Mouse (Mus musculus) embryonic facial prominence, embryonic 12.5 days (tissue): ENCODE results near the gene Tmigd3. TPM values are rescaled to one million over a fixed set of nuclear protein-coding genes. Genes with fewer than 3 reads are reported as not detected.
"Not testable (repeated sequence)": the region's sequence is repeated elsewhere in the genome, so short reads cannot be mapped to it uniquely, and the experiment has no call there.

Experiments used
- ATAC-seq: fragments of 200-750 bp; cut with Nextera tagmentation; 2 replicates; pipeline ENCODE4 v1.8.0; 2017; ENCODE audit not compliant: insufficient number of reproducible peaks, insufficient read depth, low FRiP score, low TSS enrichment
- H3K27ac ChIP-seq: fragments of 300-500 bp; sonication (generic); 2 replicates; pipeline ENCODE4 v1.5.1; 2016; ENCODE audit warnings: mild to moderate bottlenecking
- H3K27me3 ChIP-seq: fragments of 300-500 bp; sonication (generic); 2 replicates; pipeline ENCODE4 v1.6.1; 2016; ENCODE audit warnings: mild to moderate bottlenecking, moderate library complexity
- H3K36me3 ChIP-seq: fragments of 300-500 bp; sonication (generic); 2 replicates; pipeline ENCODE4 v1.6.1; 2016; ENCODE audit warnings: mild to moderate bottlenecking
- H3K4me1 ChIP-seq: fragments of 300-500 bp; sonication (generic); 2 replicates; pipeline ENCODE4 v1.6.1; 2016
- H3K4me2 ChIP-seq: fragments of 300-500 bp; sonication (generic); replicated peaks from 2 replicates; pipeline ENCODE4 v1.6.1; 2016; ENCODE audit warnings: mild to moderate bottlenecking, moderate library complexity
- H3K4me3 ChIP-seq: fragments of 300-500 bp; sonication (generic); 2 replicates; pipeline ENCODE4 v1.5.1; 2016; ENCODE audit warnings: mild to moderate bottlenecking
- H3K9ac ChIP-seq: fragments of 300-500 bp; sonication (generic); 2 replicates; pipeline ENCODE4 v1.6.1; 2016; ENCODE audit warnings: mild to moderate bottlenecking, moderate library complexity
- H3K9me3 ChIP-seq: fragments of 300-500 bp; sonication (generic); 2 replicates; pipeline ENCODE4 v1.6.1; 2016; ENCODE audit warnings: mild to moderate bottlenecking, moderate library complexity
- WGBS: fragments of 180-500 bp; shearing (Covaris S2); methylation state at CpG from one replicate; pipeline ENCODE4 v1.1.7; 2016; 5-methylcytosine and 5-hydroxymethylcytosine counted together
- polyA plus RNA-seq: library from polyadenylated mRNA; unstranded; fragments of >200 nt; fragmentation: Nextera tagmentation; extraction: Ambion mirVana; gene quantifications from 2 replicates; pipeline ENCODE4 v1.2.1, GENCODE M21; 2016

Tmigd3 gene
- polyA plus RNA-seq, 1 experiment from 2014 or later = not detected

DNA sequence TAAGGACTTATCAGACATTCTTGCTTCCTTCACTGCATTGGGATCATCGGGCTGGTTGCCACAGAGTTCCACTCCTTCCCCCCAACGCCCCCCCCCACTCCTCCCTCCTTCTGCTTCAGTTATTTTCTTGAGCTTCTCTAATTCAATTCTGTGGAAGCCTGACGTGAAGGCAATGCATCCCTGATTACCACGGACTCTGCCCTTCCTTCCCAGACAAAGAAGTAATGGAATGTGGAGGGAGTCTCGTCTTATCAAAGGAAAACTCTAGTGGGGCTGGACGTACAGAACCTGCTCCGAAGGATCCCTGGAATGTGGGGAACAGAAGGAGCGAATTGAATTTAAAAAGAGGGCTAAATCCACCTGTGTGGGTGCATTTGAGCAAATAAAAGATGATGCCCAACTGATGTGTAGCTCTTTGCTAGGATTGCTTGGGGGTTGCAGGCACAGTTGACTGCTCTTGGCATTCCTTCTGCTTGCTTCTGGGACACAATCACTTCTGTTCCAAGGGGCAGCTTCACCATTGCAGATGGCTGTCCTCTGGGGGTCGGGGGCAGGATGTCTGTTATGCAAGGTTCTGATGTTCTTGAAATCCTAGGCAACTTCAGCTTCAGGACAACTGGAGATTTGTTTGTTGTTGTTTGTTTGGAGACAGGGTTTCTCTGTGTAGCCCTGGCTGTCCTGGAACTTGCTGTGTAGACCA is 37.4 kb downstream of the Tmigd3 start:
- Histone ChIP-seq H3K27ac (no peak overlapping the region), H3K36me3 (no peaks in the 10 kb centered on the region), H3K9me3 (no peaks in the 10 kb centered on the region; the same call in 1 of the 2 replicates), H3K4me3 (no peak overlapping the region), H3K4me1 (no peaks in the 10 kb centered on the region), H3K27me3 (no peaks in the 10 kb centered on the region), H3K9ac (no peak overlapping the region), H3K4me2 (no peak overlapping the region)
- 60% methylated on average over 9 of the region's 9 CpGs for WGBS
- no peak for ATAC-seq

DNA sequence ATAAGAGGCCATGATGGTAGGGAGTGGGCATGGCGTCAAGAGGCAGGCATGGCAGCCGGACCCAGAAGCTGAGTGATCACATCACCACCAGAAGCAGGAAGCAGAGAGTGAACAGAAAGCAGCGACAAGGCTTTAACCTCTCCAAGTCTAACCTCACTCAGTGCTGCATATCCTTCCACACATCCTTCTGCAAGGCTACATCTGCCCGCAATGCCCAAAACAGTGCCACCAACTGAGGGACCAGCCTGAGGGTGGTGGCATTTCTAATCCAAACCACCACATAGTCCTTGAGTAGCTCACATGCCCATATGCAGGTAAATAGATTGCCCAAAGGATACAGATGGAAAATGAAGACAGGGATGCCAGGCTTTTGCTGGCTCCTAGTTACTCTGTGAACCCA is 38.3 kb downstream of the Tmigd3 start:
- H3K4me1 ChIP-seq = no peaks in the 10 kb centered on the region
- 96% methylated on average over 4 of the region's 4 CpGs for WGBS
- H3K4me2 ChIP-seq = no peak overlapping the region
- no peak overlapping the region for H3K27ac ChIP-seq
- H3K9me3 ChIP-seq = no peaks in the 10 kb centered on the region; the same call in 1 of the 2 replicates
- ATAC-seq = no peak
- no peak overlapping the region for H3K4me3 ChIP-seq
- H3K9ac ChIP-seq = no peak overlapping the region
- H3K36me3 ChIP-seq = no peaks in the 10 kb centered on the region
- no peaks in the 10 kb centered on the region for H3K27me3 ChIP-seq

DNA sequence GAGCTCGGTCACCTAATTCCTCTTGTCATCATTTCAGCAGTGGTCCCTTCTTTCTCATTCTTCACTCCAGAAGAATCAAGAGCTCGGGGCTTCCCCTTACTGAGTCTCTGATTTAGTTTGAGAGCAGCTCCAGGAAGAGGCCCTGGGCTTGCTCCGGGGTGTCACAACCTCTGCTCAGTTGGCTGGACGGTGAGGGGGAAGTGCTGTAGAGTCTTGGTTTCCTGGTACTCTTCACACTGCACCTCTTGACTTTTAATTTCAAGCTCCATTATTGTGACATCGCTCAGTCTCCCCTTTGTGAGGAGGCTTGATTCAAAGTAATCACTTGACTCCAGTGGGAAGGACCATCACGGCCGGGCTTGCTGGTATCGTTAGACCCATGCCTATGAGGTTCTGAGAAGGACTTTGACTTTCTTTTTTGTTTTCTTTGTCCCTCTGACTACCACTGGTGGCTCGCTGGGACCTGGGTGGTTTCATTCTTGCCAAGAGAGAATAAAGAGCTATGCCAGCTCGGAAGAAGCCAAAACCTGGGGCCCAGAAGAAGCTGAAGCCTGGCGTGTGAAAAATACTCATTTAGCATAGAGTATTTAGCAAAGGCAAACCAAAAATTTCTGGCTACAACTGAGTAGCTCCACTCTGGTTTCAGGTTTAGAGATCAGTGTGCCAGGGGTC is 40.0 kb downstream of the Tmigd3 start:
- no peak overlapping the region for H3K4me3 ChIP-seq
- no peaks in the 10 kb centered on the region for H3K36me3 ChIP-seq
- no peaks in the 10 kb centered on the region for H3K4me1 ChIP-seq
- no peak overlapping the region for H3K9ac ChIP-seq
- H3K4me2 ChIP-seq = no peak overlapping the region
- ATAC-seq = no peak
- H3K9me3 ChIP-seq = no peaks in the 10 kb centered on the region
- no peak overlapping the region for H3K27ac ChIP-seq
- 83% methylated on average over 11 of the region's 11 CpGs for WGBS
- H3K27me3 ChIP-seq = no peaks in the 10 kb centered on the region

DNA sequence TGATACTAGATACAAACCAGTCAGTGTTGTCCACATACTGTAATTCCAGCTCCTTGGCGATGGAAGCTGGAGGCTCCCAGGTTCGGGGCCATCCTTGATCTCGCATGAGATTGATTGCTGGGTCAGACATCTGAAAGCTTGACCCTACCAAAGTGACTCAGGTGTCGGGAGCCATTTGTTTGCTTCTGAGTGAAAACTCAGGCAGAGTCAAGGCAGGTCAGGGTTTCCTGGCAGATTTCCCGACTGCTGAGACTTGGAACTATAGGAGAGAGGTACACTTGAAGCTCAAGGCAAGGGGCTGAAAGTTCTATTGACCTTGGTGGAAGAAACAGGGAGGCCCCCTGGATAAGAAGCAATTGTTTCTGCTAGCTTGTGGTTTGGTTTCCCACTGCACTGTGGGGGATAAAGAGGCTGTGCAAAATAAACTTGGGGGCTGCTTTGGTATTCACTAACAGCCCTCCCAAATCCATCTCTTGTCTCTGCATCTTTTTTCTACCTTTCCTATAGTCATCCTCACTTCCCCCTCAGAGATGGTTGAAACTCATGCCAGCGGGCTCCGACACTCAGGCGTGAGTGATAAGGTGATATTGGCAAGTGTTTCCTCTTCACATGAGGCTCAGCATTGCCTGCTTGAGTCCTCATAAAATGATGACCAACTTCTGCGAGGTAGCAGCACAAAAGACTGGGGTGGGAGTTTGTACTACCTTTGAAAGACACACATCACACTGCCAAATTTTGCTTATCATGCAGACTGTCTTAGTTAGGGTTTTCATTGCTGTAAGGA is 41.6 kb downstream of the Tmigd3 start:
- no peaks in the 10 kb centered on the region for H3K4me1 ChIP-seq
- no peaks in the 10 kb centered on the region for H3K27me3 ChIP-seq
- no peak overlapping the region for H3K4me2 ChIP-seq
- no peak overlapping the region for H3K9ac ChIP-seq
- no peaks in the 10 kb centered on the region for H3K9me3 ChIP-seq
- ATAC-seq = no peak
- H3K4me3 ChIP-seq = no peak overlapping the region
- no peaks in the 10 kb centered on the region for H3K36me3 ChIP-seq
- WGBS = 80% methylated on average over 9 of the region's 9 CpGs
- H3K27ac ChIP-seq = no peak overlapping the region

DNA sequence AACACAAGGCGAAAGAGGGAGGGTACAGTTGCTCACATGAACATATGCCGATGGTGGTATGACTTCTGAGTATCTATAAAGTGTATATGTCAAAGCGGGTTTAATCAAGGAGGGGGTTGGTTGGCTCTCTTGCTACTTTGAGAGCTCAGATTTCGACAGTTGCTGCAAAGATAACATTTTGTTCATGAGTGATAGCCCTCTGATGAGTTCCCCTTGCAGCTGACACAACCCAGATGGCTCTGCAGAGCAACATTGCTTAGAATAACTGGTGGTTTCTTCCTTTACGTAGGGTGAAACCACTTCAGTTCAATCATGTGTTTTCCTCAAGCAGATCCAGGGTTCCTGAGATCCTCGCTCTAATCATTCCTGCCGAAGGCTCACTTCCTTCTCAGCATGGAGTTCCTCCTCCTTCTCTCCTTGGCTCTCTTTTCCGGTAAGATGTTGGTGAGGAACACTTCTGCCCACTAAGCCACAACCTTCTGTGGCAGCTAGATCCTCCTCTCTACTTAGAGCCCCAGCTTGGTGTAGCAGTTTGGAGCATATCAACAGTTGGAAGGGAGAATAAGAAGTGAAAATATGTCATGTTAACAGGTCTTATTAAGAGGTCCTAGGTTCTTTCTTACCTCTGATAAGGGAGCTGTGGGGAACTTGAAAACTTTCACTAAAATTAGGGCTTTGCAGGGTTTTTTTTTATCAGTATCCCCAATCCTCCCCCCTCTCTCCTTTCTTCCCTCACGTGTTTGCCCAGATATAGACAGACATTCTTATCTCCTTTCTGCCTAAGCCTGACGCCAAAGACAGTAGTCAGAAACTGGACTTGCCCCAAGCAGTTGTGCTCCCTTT is 43.4 kb downstream of the Tmigd3 start:
- no peaks in the 10 kb centered on the region for H3K9me3 ChIP-seq
- WGBS = 67% methylated on average over 10 of the region's 10 CpGs
- H3K4me3 ChIP-seq = no peak overlapping the region
- H3K36me3 ChIP-seq = no peaks in the 10 kb centered on the region
- H3K4me1 ChIP-seq = no peaks in the 10 kb centered on the region; the same call in 1 of the 2 replicates
- ATAC-seq = no peak
- no peak overlapping the region for H3K27ac ChIP-seq
- no peak overlapping the region for H3K4me2 ChIP-seq
- H3K27me3 ChIP-seq = no peaks in the 10 kb centered on the region
- H3K9ac ChIP-seq = no peak overlapping the region

DNA sequence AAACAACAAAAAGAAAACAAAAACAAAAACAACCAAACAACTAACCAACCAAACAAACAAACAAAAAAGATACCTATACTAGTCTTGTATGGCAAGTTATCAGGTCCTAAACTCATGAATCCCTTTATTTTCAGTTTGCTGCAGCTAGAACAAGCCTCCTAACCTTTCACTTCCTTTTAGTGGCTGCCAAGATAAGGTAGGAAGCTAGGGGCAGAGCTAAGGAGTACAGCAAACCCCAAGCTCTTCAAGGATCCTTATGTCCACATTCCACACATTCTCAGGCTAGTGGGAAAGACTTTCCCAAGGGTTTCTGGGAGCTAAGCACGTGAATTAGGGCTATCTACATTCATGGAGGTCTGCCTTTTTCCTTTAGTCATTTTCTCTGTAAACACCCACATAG is 44.6 kb downstream of the Tmigd3 start:
- Histone ChIP-seq H3K36me3 (no peaks in the 10 kb centered on the region), H3K27ac (no peak overlapping the region), H3K9me3 (no peaks in the 10 kb centered on the region), H3K4me3 (no peak overlapping the region), H3K4me1 (no peaks in the 10 kb centered on the region; the same call in 1 of the 2 replicates), H3K27me3 (no peaks in the 10 kb centered on the region), H3K9ac (no peak overlapping the region), H3K4me2 (no peak overlapping the region)
- WGBS = 44% methylated on average over 1 of the region's 1 CpGs
- ATAC-seq = no peak

DNA sequence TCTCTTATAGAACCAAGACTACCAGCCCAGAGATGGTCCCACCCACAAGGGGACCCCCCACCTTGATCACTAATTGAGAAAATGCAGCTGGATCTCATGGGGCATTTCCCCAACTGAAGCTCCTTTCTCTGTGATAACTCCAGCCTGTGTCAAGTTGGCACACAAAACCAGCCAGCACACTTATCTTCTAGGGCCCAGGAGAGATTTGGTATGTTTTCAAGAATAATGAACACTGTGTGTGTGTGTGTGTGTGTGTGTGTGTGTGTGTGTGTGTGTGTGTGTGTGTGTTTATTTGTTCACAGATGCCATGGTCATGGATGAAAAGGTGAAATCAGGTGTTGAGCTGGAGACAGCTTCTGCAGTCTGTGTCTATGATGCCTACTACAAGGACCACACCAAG is 45.8 kb downstream of the Tmigd3 start:
- not testable (repeated sequence) for H3K36me3 ChIP-seq, H3K9me3 ChIP-seq, H3K27me3 ChIP-seq, ATAC-seq, H3K9ac ChIP-seq, H3K4me3 ChIP-seq, H3K4me1 ChIP-seq, H3K4me2 ChIP-seq, H3K27ac ChIP-seq

DNA sequence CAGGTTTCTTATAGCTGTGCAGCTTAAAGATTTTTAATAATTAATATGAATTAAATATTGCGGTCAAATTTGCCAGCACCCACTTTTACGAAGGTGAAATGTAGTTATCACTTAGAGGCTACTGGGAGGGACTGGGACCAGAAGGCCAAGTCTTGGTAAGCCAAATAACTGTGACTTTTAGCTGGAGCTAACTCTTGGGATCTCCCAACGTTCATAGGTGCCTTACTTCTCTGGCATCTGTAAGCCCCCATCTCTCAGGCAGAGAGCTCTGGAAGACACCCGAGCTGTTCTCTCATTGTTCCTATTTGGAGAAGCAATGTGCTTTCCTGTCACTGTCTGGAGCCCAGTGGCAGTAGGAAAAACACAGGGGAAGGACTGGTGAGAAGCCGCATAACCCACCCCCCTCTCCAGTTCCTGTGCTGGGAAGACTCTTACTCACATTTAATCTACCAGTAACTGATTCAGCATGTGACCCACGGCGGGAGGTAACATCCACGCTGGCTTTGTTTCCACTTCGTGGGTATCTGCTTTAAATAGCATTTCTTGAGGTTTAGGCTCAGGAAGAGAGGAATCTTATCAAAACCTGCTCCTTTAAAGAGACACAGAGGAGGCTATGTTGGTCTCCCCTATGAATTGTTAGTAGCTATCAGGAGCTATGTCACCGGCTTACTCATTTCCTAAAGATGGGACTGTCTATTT is 47.1 kb downstream of the Tmigd3 start:
- Histone ChIP-seq H3K9ac (no peak overlapping the region), H3K4me1 (no peaks in the 10 kb centered on the region; the same call in 1 of the 2 replicates), H3K4me3 (no peak overlapping the region), H3K4me2 (no peak overlapping the region), H3K9me3 (no peaks in the 10 kb centered on the region), H3K27me3 (no peaks in the 10 kb centered on the region), H3K36me3 (no peaks in the 10 kb centered on the region), H3K27ac (no peak overlapping the region)
- no peak for ATAC-seq
- 45% methylated on average over 10 of the region's 10 CpGs for WGBS

DNA sequence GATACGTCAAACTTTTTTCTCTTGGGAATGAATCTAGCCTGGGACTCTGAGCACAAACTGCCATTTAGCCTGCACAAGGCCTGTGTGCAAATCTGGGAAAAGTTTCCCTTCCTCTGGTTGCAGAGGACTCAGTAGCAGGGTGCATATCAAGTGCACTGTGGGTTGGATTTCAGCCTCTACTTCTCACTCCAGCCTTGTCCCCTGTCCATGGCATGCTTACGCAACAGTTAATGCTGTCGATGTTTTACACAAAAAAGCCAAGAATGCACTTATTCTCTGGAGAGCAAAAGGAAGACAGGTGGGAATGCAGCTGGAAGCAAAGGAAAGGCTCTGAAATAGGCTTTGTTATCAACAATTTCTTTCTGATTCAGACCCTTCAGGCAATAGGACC is 47.6 kb downstream of the Tmigd3 start:
- Histone ChIP-seq H3K27me3 (no peaks in the 10 kb centered on the region), H3K36me3 (no peaks in the 10 kb centered on the region), H3K4me1 (no peaks in the 10 kb centered on the region; the same call in 1 of the 2 replicates), H3K9me3 (no peaks in the 10 kb centered on the region), H3K4me3 (no peak overlapping the region), H3K4me2 (no peak overlapping the region), H3K9ac (no peak overlapping the region), H3K27ac (no peak overlapping the region)
- ATAC-seq = no peak
- WGBS = 64% methylated on average over 3 of the region's 3 CpGs

DNA sequence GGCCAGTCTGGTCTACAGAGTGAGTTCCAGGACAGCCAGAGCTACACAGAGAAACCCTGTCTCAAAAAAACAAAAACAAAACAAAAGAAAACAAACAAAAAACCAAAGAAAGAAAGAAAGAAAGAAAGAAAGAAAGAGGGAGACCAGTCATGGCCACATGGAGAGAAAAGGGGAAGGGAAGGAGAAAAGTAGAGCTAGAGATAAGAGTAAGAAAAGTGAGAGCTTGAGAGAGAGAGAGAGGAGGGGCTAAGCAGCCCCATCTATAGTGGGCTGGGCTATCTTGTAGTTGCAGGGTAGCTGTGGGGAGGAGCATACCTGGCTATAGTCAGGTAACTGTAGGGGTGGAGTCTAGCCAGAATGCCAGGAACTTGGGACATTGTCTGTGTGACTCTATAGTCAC is 50.0 kb downstream of the Tmigd3 start:
- H3K27ac ChIP-seq, H3K4me2 ChIP-seq, H3K9ac ChIP-seq, H3K27me3 ChIP-seq, H3K9me3 ChIP-seq, H3K4me3 ChIP-seq, H3K4me1 ChIP-seq, ATAC-seq, H3K36me3 ChIP-seq: not testable (repeated sequence)

DNA sequence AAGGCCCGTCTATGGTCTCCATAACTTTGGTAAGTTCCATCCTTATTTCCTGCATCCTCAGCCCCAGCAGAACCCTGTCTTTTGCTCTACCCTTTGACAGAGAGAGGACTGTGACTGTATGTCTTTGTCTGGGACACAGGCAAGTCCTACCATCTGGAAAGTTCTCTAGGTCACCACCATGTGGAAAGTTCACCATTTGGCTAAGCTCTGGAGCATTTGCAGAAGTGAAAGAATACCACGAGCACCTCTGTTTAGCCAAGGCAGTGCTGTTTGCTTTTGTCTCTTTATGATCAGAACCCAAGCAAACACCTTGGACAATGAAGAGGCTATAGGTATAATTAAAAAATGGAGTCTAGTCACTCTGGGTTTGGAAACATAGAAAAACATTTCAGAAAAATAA is 51.3 kb downstream of the Tmigd3 start:
- Histone ChIP-seq H3K27ac (no peak overlapping the region), H3K4me2 (no peak overlapping the region), H3K36me3 (no peaks in the 10 kb centered on the region), H3K27me3 (no peaks in the 10 kb centered on the region), H3K4me3 (no peak overlapping the region), H3K9me3 (no peaks in the 10 kb centered on the region), H3K4me1 (no peaks in the 10 kb centered on the region; the same call in 1 of the 2 replicates), H3K9ac (no peak overlapping the region)
- 85% methylated on average over 2 of the region's 2 CpGs for WGBS
- no peak for ATAC-seq
